Mouse (Mus musculus) G1E-ER4 (cell line): Measurements from ENCODE around the gene Crim1. TPM values are rescaled to one million over a fixed set of nuclear protein-coding genes. Genes with fewer than 3 reads are reported as not detected.

Source experiments
- GATA1 ChIP-seq: IDR thresholded peaks from one replicate; pipeline ENCODE4 v1.8.0; 2012; ENCODE audit warnings: low read length, inconsistent platforms
- polyA plus RNA-seq: library from polyadenylated mRNA; stranded (reverse); fragments of >175 nt; gene quantifications from 2 replicates; pipeline ENCODE4 v1.2.3, GENCODE M21; 2012

The Crim1 gene
- polyA plus RNA-seq, 1 experiment = 31.0 TPM

DNA sequence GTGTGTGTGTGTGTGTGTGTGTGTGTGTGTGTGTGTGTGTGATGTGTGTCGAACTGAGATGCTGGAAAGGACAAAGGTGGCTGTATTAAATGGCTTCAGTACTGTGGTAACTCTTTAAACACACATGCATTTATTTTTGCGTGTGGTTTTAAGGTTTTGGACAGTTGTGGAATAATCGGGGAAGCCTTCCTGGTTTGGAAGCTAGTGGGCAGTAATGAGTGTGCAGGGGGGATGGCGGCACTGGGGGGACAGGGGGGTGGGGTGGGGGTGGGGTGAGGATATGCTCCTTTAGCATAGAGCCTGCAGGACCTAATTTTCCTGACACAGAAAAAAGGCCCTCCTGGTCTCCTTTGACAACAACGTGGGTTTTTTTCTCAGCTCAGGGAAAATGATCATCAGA is 2.2 kb downstream of the Crim1 start:
- no peak for TF ChIP-seq GATA1

DNA sequence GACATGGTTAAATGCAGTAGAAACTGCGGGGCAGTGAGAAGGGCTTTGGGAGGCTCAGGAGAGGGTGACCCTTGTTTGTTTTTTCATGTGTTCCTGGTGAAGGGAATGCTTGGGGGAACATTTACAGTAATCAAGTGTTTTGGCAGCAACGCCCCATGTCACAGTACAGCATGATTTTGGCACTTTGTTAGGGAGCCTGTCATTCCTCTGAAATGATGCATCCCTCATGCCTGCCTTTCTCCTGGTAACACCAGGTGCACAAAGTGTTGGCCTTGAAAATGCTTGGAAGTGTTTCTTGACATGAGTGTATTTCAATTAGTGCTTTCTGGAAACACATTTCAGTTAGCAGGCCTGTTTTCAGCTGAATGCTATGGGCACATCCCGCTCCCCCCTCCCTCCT is 2.7 kb downstream of the Crim1 start:
- no peak for TF ChIP-seq GATA1

DNA sequence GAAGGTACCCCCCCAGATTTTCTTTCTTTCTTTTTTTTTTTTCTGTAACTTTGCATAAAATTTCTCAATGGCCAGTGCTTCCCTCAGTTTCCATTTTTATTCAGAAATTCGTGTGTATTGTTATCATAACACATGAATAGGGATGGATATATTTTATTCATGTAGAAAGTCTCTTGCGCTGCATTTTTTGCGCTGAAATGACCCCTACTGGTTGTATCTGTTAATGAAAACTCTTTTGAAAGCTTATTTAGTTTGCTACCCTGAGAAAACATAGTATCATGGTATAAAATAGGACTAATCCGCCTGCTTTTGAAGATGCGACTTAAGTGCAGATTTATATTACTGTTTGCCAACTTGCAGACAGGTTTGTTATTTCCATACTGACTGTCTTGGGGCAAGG is 3.4 kb downstream of the Crim1 start:
- no peak for TF ChIP-seq GATA1

DNA sequence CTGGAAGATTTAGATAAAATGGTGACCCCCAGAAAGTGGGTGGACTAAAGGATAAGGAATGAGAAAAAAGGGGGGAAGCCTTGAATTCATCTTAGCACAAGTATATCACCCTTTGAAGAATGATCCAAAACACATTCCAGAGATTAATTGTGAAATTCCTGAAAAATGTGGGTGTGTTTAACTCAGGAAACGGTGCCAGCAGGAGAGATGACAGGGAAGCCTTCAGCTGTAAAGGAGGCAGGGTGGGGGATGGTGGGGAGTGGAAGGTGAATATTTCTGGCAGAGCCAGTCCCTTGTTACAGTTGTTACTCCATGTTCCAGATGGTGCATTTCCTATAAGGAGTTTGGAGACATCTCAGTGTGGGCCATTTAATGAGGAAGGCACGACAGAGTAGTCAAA is 6.4 kb downstream of the Crim1 start:
- no peak for TF ChIP-seq GATA1

DNA sequence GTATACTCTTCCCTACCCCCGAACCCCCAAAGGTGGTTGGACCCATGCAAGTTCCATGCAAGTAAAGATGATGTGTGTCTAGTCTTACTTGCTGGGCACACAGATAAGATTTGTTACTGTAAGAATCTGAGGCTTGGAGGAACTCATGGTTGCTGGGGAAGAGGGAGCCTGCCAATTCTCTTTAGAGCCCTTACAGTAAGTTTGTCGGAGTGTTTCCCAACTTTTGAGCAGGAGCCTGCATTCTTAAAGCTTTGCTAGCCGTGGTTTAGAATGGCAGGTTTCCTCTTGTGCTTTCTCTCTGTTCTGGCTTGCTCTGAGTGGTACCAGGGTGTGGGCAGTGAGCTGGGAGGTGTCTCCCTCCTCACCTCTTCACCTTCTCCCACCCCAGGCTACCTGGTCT is 7.2 kb downstream of the Crim1 start:
- TF ChIP-seq GATA1 = no peak

DNA sequence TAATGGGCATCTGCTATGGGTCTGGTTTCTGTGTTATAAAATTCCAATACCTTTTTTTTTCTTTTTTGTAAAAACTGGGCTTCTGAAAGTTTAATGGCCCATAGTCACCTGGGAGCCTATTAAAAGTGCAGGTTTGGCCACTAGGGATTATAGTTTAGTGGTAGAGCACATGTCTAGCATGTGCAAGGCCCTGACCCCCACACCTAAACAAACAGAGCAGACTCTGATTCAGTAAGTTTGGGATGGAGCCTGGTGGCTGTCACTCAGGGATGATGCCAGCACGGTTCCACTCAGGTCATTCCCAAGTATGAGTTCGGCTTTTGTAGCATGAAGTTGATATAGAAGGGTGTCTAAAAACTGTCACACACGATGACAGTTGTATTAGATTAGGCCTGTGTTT is 8.8 kb downstream of the Crim1 start:
- TF ChIP-seq GATA1 = no peak

DNA sequence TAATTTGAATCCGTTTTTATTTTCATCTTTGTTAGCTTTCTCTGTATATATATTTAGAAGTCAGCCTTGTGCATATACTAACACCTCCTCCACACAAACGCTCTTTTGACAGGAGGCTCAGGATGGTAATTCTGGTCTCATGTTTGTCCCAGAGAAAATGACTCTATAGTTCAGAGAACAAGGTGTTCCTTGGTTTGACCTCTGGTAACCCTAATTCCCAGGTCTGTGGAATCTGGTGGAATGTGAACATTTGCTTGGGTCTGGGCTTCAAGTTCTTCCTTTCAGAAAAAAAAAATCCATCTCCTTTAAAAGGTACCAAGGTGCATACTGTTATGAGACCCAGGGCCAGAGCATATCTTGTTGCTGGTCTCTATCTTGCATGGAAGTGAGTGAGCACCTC is 9.6 kb downstream of the Crim1 start:
- no peak for TF ChIP-seq GATA1

DNA sequence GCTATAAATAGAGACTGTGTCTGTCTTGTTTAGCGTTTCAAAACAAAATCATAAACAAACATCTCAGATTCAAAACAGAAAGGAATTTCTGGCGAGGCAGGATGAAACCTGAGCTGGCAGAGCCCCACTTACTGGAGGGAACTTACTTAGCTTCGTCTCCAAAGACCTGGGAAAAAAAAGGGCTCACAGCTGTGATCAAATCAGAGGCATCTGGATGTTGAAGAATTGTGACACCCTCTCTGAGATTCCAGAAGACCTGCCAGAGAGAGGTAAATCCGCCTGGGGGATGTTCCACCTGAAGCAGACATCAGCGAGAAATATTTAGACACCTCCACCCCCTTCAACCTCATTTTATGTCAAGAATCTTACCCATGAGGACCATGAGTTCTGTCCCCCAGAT is 11.8 kb downstream of the Crim1 start:
- TF ChIP-seq GATA1 = no peak

DNA sequence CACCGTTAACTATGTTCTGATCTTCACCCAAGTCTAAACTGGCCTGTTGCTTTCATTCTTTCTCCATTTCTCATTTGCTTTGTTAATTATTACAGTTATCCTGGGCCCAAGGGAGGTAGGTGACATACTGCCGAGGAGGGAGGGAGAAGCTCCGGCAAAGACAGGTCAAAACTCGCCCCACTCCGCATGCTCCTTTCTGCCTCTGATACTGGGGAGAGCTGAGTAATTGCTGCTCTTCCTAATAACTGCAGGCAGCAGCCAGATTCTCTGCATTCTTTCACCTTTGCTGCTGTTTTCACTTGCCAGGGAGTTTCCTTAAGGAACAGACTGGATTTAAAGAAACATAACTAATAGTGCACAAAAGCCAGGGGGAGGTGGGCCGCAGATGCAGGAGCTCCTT is 13.1 kb downstream of the Crim1 start:
- no peak for TF ChIP-seq GATA1

DNA sequence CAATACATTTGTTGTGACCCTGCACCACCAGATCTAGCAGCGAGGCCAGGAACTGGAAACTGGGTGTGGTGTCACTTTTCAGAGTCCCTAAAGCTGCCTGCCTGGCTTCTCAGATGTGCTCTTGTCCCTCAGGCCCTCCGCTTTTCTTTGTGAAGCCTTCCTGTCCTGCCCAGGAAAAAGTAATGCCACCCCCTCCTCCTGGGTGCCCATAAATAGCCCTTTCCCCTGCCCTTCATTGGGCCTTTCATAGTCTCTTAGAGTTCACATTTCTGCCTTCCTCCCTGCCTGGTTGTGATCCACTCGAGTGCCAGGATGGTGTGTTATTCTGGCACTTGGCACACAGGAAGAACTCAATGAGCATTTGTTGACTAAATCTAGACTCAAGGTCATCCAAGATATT is 16.5 kb downstream of the Crim1 start:
- TF ChIP-seq GATA1 = no peak

DNA sequence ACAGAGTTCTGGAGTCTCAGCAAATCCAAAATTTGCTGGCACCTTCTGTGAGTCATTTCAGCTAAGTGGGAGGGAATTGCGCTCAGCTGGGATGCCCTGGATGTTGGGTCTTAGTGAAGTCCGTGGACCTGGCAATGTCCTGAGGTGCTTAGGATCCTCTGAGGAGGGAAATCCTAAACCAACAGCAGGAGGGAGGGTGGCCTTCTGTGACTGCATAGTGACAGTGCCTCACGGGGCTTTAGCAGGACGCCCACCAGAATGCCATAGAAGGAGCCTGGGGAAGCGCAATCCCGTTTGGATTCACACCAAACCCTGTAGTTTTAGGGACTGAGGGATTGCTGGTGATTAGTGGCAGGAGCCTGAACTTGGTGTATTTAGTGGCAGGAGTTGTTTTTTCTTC is 17.4 kb downstream of the Crim1 start:
- no peak for TF ChIP-seq GATA1

DNA sequence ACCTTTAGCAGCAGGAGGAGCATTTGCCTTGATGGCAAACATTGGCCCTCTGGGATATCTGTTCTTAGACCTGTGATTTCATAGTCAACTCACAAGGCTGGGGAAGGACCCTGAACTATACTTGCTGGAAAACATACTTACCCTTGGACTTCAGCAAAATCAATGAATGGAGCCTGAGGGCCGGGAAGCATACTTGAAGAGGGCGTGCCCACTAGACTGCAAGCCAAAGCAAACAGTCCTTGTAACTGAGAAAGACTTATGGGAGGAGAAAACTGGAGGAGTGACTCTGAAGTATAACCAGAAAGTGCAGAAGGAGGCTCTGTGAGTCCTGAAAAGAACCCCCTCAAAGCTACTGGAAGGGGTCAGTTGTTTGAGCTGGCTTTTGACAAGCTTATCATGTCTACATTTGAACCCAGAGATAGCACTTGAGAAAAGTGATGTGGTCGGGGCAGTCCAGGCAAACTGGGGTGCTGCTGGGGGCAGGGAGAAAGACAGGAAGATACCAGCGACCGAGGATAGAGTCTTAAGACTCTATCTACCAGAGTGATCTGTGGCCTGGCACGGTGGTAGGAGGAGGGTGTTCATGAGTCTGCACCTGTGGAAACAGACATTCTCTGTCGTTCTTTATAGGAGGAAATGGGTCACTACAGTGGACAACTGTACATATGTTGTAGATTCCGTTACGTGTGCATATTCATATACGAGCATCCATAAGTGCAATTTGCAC is 18.6 kb downstream of the Crim1 start:
- TF ChIP-seq GATA1 = no peak

DNA sequence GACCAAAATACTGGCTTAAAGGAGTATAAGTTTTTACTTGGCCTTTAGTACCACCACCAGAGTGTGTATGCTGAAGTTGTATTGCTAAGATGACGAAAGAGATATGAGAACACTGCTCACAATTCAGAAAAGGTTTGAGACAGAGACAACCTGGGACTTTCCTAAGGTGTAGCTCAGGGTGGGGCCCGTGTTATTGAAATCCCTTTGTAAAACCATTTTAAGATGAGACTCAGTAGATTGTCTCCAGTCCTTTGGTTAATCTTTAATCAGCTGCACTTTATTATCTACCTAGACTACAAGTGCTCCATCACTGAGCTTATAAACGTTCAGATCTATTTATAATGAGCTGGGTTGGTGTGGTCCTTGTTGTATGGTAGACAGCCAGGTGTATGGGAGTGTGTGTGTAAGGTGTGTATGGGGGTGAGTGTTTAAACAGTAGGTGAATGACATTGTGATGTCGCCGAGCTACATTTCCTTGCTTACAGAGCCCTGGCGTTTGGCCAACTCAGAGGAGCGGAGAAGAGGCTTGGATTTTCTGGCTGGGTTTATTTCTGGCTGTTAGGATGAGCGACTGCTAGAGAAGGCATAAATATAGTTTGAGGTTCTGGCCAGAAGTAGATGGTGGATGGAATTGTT is 21.1 kb downstream of the Crim1 start:
- TF ChIP-seq GATA1 = no peak

DNA sequence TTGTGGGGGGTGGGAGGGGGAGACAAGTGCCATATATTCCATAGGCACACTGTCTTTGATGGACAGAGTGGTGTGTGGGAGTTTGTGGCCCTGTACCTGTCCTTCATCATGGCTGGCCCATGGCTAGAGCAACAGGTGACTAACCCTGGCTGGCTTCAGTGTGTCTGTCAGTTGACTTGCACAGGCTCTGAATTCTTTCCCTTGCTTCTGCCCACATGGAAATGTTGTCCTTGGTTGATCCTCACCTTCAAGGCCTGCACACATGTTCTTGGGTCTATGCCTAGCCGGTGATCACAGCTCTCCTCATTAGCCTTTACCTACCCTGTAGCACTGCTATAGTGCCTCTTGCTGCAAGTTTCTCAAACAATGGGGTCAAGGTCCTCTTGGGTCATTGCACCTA is 21.8 kb downstream of the Crim1 start:
- no peak for TF ChIP-seq GATA1

DNA sequence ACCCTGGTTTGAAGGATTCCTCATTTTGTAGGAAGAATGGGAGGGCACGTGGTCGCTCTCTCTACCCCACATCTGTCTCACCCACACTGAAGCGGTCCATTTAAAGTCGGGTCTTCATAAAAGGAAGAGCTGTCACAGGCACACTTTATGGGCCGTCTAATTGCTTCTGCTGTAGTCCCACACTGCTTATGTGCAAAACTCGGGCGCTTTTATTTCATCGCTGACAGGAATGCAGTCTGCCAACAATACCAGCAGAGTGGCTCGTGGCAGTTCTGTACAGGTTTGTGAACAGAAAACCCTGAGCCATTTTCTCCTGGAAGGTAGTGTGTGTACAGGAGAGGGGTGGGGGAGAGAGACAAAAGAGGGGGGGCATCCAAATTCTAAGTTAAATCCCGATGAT is 23.9 kb downstream of the Crim1 start:
- no peak for TF ChIP-seq GATA1

DNA sequence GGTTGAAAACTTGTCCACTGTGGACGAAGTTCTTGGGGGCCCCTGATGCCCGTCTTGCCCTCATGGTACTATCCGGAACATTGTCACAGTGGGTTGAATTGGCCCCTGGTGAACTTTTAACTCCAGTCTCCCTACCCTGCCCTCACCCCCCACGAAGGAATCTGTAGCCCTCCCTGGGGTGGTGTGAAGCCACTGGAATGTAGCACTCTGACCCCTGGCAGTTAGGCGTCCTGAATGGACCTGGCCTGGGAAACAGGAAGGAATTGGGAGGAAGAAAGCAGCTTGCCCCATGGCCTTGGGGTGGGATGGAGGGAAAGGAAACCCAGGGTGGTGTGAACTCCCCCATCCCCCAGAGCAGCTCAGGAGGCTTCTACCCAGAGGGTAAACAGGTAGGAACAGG is 25.5 kb downstream of the Crim1 start:
- no peak for TF ChIP-seq GATA1

DNA sequence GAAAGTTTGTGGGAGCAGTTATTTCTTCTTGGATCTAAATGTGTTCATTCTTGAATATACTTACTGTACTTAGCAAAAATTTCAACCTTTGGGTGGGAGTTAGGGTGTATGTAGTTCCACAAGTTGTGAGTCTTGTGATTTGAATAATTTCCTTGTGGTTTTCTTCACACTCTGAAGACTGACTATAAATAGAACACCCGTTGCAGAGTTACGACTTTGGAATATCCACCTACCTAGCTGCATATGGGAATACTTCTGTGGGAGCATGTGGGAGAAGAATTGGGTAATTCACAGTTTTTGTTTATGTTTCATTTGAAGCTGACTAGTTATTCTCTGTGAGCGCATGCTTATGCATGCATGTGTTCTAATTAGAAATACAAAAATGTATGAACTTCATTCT is 27.2 kb downstream of the Crim1 start:
- TF ChIP-seq GATA1 = no peak

DNA sequence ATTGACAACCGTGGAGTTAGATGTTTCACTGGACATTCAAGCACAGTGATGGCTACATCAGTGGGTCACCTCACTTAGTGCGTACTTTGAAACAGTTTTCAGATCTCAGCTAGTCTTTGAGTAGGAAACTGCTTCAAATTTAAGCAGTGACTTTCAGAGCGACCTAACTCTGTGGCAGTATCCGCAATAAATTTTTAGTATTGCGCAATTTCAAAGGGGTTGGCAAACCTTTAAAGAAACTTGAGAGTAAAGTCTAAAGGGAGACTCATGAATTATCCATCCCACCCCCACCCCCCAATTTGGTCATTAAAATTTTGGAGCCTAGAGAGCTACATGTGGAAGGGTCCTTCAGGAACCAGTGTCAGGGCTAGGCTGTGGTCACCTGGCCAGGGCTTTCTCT is 31.5 kb downstream of the Crim1 start:
- no peak for TF ChIP-seq GATA1

DNA sequence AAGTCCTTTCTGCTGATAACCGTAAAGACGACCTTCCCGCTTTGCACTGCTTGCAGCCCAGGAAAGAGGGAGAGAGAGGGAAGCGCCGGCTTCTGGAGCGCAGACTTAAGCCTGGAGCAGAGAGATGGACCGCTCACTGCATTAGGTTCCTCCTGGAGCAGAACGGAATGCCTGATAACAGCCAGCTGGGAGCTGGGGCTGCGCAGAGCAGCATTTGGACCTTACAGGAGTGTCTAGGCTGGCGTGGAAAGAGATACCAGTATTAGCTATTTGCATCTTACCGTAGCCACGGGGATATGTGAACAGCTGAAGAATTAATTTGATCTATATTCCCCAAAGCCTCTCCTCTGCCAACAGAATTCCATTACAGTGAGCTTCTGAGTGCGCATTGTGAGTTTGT is 32.7 kb downstream of the Crim1 start:
- no peak for TF ChIP-seq GATA1
